In genomic region chr4:40351648-40352047, GRCm38 (mm10) we compare ENCODE assay signal across 27 mouse cellular contexts.
DNase-seq lines count a peak whose midpoint lies in the region; ATAC-seq and TF ChIP-seq lines count a peak whose summit lies in the region.
"Had no signal": no experiment of that assay in that cellular context is flagged by ENCODE, and none has a peak within 500 bp of the region (broad histone marks: within the 10 kb centered on the region; RNA-seq: fewer than 3 reads in every experiment).

No protein-coding gene starts in this region.

- no peak overlapping the region for H3K4me3 ChIP-seq in embryonic facial prominence, embryonic 11.5 days (ENCODE audit: low read depth, low read length)
- no peak overlapping the region for H3K4me3 ChIP-seq in embryonic facial prominence, embryonic 10.5 days
- no peak overlapping the region for H3K4me3 ChIP-seq in limb, embryonic 13.5 days
- H3K4me3 ChIP-seq in limb, embryonic 10.5 days = no peak overlapping the region
- H3K4me3 ChIP-seq in midbrain, postnatal 0 days (ENCODE audit: low read depth, low read length) = no peak overlapping the region
- H3K4me3 ChIP-seq in midbrain, embryonic 13.5 days (replicated peaks) = no peak overlapping the region
- H3K4me3 ChIP-seq in hindbrain, embryonic 12.5 days = no peak overlapping the region
- H3K4me3 ChIP-seq: embryonic facial prominence, embryonic 15.5 days; gastrocnemius, adult 2 months; heart, embryonic 12.5 days; heart, embryonic 15.5 days; hindbrain, embryonic 10.5 days had no signal

- no peak for ATAC-seq in embryonic facial prominence, embryonic 11.5 days (replicated peaks; ENCODE audit: insufficient number of reproducible peaks, low FRiP score, low TSS enrichment, low read depth)
- peak; percentile 82 for ATAC-seq in limb, embryonic 13.5 days (ENCODE audit: low FRiP score, low read depth)
- ATAC-seq in midbrain, postnatal 0 days (ENCODE audit: low FRiP score) = 0 out of 2 replicates have a peak, but pooled peaks have one; percentile 47
- no peak for ATAC-seq in midbrain, embryonic 13.5 days
- no peak for ATAC-seq in hindbrain, embryonic 12.5 days (ENCODE audit: low FRiP score)
- ATAC-seq: activated CD4-positive, CD25-positive, alpha-beta regulatory T cell, adult 4 months; forebrain, embryonic 14.5 days; forebrain, postnatal 0 days; hindbrain, postnatal 0 days had no signal

- H3K27me3 ChIP-seq in embryonic facial prominence, embryonic 11.5 days (ENCODE audit: control insufficient read depth, insufficient read depth, low read length) = no peaks in the 10 kb centered on the region
- no peaks in the 10 kb centered on the region for H3K27me3 ChIP-seq in embryonic facial prominence, embryonic 10.5 days (replicated peaks; ENCODE audit: low read depth, poor library complexity, severe bottlenecking)
- H3K27me3 ChIP-seq in limb, embryonic 13.5 days = no peaks in the 10 kb centered on the region
- H3K27me3 ChIP-seq in limb, embryonic 10.5 days (ENCODE audit: low read depth, poor library complexity, severe bottlenecking) = no peaks in the 10 kb centered on the region
- H3K27me3 ChIP-seq in midbrain, postnatal 0 days (ENCODE audit: insufficient read depth, low read length) = no peaks in the 10 kb centered on the region
- no peaks in the 10 kb centered on the region for H3K27me3 ChIP-seq in midbrain, embryonic 13.5 days
- H3K27me3 ChIP-seq in hindbrain, embryonic 12.5 days = no peaks in the 10 kb centered on the region
- H3K27me3 ChIP-seq: embryonic facial prominence, embryonic 15.5 days; heart, embryonic 15.5 days had no signal

- TF ChIP-seq CTCF in midbrain, postnatal 0 days (IDR thresholded peaks at IDR 0.05) = no peak

- no peaks in the 10 kb centered on the region for H3K4me1 ChIP-seq in embryonic facial prominence, embryonic 11.5 days (ENCODE audit: control insufficient read depth, insufficient read depth, low read length)
- no peaks in the 10 kb centered on the region for H3K4me1 ChIP-seq in embryonic facial prominence, embryonic 10.5 days
- H3K4me1 ChIP-seq in limb, embryonic 13.5 days = peaks cover 12% of the 10 kb centered on the region
- H3K4me1 ChIP-seq in limb, embryonic 10.5 days = no peaks in the 10 kb centered on the region
- H3K4me1 ChIP-seq in midbrain, postnatal 0 days (ENCODE audit: insufficient read depth, low read length) = no peaks in the 10 kb centered on the region
- H3K4me1 ChIP-seq in midbrain, embryonic 13.5 days (replicated peaks) = no peaks in the 10 kb centered on the region
- H3K4me1 ChIP-seq in hindbrain, embryonic 12.5 days = no peaks in the 10 kb centered on the region
- H3K4me1 ChIP-seq: heart, embryonic 12.5 days; heart, embryonic 15.5 days; hindbrain, embryonic 10.5 days had no signal

- H3K9ac ChIP-seq in embryonic facial prominence, embryonic 11.5 days (replicated peaks; ENCODE audit: low read length) = no peak overlapping the region
- H3K9ac ChIP-seq in limb, embryonic 13.5 days = no peak overlapping the region
- no peak overlapping the region for H3K9ac ChIP-seq in midbrain, postnatal 0 days (replicated peaks; ENCODE audit: low read length, poor library complexity, severe bottlenecking)
- H3K9ac ChIP-seq in midbrain, embryonic 13.5 days (replicated peaks) = no peak overlapping the region
- no peak overlapping the region for H3K9ac ChIP-seq in hindbrain, embryonic 12.5 days
- H3K9ac ChIP-seq: embryonic facial prominence, embryonic 15.5 days; forebrain, postnatal 0 days; heart, embryonic 12.5 days; heart, embryonic 15.5 days; hindbrain, embryonic 14.5 days had no signal

- H3K4me2 ChIP-seq in embryonic facial prominence, embryonic 11.5 days (ENCODE audit: low read depth, low read length) = no peak overlapping the region
- H3K4me2 ChIP-seq in limb, embryonic 13.5 days (replicated peaks) = peak overlapping the region; percentile 31; the same call in 1 of the 2 replicates
- H3K4me2 ChIP-seq in midbrain, postnatal 0 days (ENCODE audit: low read depth, low read length, poor library complexity, severe bottlenecking) = no peak overlapping the region
- no peak overlapping the region for H3K4me2 ChIP-seq in midbrain, embryonic 13.5 days (replicated peaks)
- no peak overlapping the region for H3K4me2 ChIP-seq in hindbrain, embryonic 12.5 days (replicated peaks)
- H3K4me2 ChIP-seq: embryonic facial prominence, embryonic 15.5 days; heart, embryonic 12.5 days; heart, embryonic 15.5 days; hindbrain, embryonic 14.5 days had no signal

- no peaks in the 10 kb centered on the region for H3K36me3 ChIP-seq in embryonic facial prominence, embryonic 11.5 days (replicated peaks; ENCODE audit: control insufficient read depth, insufficient read depth, low read depth, low read length)
- no peaks in the 10 kb centered on the region for H3K36me3 ChIP-seq in embryonic facial prominence, embryonic 10.5 days (replicated peaks)
- H3K36me3 ChIP-seq in limb, embryonic 13.5 days = no peaks in the 10 kb centered on the region
- H3K36me3 ChIP-seq in limb, embryonic 10.5 days = no peaks in the 10 kb centered on the region
- H3K36me3 ChIP-seq in midbrain, postnatal 0 days (ENCODE audit: insufficient read depth, low read length) = no peaks in the 10 kb centered on the region
- no peaks in the 10 kb centered on the region for H3K36me3 ChIP-seq in midbrain, embryonic 13.5 days
- no peaks in the 10 kb centered on the region for H3K36me3 ChIP-seq in hindbrain, embryonic 12.5 days
- H3K36me3 ChIP-seq: embryonic facial prominence, embryonic 15.5 days; heart, embryonic 12.5 days; heart, embryonic 15.5 days; hindbrain, embryonic 10.5 days had no signal

- H3K27ac ChIP-seq in embryonic facial prominence, embryonic 11.5 days (replicated peaks; ENCODE audit: low read depth, low read length) = no peak overlapping the region
- no peak overlapping the region for H3K27ac ChIP-seq in embryonic facial prominence, embryonic 10.5 days (replicated peaks)
- H3K27ac ChIP-seq in limb, embryonic 13.5 days = peak overlapping the region; percentile 53
- no peak overlapping the region for H3K27ac ChIP-seq in limb, embryonic 10.5 days
- H3K27ac ChIP-seq in midbrain, postnatal 0 days (ENCODE audit: low read depth, low read length) = no peak overlapping the region
- H3K27ac ChIP-seq in midbrain, embryonic 13.5 days = no peak overlapping the region
- H3K27ac ChIP-seq in hindbrain, embryonic 12.5 days = no peak overlapping the region
- H3K27ac ChIP-seq: embryonic facial prominence, embryonic 15.5 days; gastrocnemius, adult 2 months; heart, embryonic 15.5 days; hindbrain, embryonic 10.5 days; hindbrain, embryonic 14.5 days; hindbrain, postnatal 0 days had no signal

- WGBS in embryonic facial prominence, embryonic 11.5 days = 74% methylated on average over 7 of the region's 7 CpGs
- 81% methylated on average over 7 of the region's 7 CpGs for WGBS in embryonic facial prominence, embryonic 10.5 days
- 47% methylated on average over 7 of the region's 7 CpGs for WGBS in limb, embryonic 13.5 days
- 90% methylated on average over 7 of the region's 7 CpGs for WGBS in limb, embryonic 10.5 days
- WGBS in midbrain, postnatal 0 days = 63% methylated on average over 7 of the region's 7 CpGs
- WGBS in midbrain, embryonic 13.5 days = 85% methylated on average over 7 of the region's 7 CpGs
- 86% methylated on average over 7 of the region's 7 CpGs for WGBS in hindbrain, embryonic 12.5 days

- H3K9me3 ChIP-seq in embryonic facial prominence, embryonic 11.5 days (replicated peaks; ENCODE audit: control insufficient read depth, low read length) = no peaks in the 10 kb centered on the region
- no peaks in the 10 kb centered on the region for H3K9me3 ChIP-seq in embryonic facial prominence, embryonic 10.5 days
- no peaks in the 10 kb centered on the region for H3K9me3 ChIP-seq in limb, embryonic 13.5 days
- no peaks in the 10 kb centered on the region for H3K9me3 ChIP-seq in limb, embryonic 10.5 days (replicated peaks)
- H3K9me3 ChIP-seq in midbrain, postnatal 0 days (ENCODE audit: low read length) = no peaks in the 10 kb centered on the region
- H3K9me3 ChIP-seq in midbrain, embryonic 13.5 days = no peaks in the 10 kb centered on the region
- H3K9me3 ChIP-seq in hindbrain, embryonic 12.5 days (replicated peaks) = no peaks in the 10 kb centered on the region
- H3K9me3 ChIP-seq: embryonic facial prominence, embryonic 15.5 days; heart, embryonic 12.5 days; heart, embryonic 15.5 days; hindbrain, embryonic 10.5 days had no signal

- DNase-seq in embryonic facial prominence, embryonic 11.5 days (ENCODE audit: low spot score) = peak; percentile 5
- DNase-seq in embryonic facial prominence, embryonic 10.5 days (ENCODE audit: low spot score) = no peak
- DNase-seq in limb, embryonic 10.5 days (ENCODE audit: low spot score) = no peak
- no peak for DNase-seq in midbrain, postnatal 0 days (ENCODE audit: low spot score)
- no peak for DNase-seq in retina, embryonic 14.5 days (ENCODE audit: low spot score)
- DNase-seq: adrenal gland, adult 8-10 months; adrenal gland, postnatal 25 days; cerebellum, adult 18-20 months; cerebellum, adult 9-10 months; cerebellum, postnatal 14 days; forebrain, postnatal 0 days; gastrocnemius, adult 2 months; gastrocnemius, postnatal 25 days; heart, adult 18-20 months; heart, postnatal 10 days; heart, postnatal 36 days had no signal

Comparison
In these comparisons a context has a peak if more than half of its experiments do, and no peak if none do; other contexts are left out.
1. ATAC-seq: peak in limb, embryonic 13.5 days (single experiment) and midbrain, postnatal 0 days (single experiment); none in embryonic facial prominence, embryonic 11.5 days (single experiment), midbrain, embryonic 13.5 days (single experiment) and hindbrain, embryonic 12.5 days (single experiment).